Mouse (Mus musculus) E14TG2a.4 (cell line): Measurements from ENCODE around the gene Cuta.

Experiments used
- H3K27me3 ChIP-seq: 2 replicates; pipeline ENCODE4 v1.6.1; 2014; ENCODE audit warnings: low read length, control low read depth; ENCODE audit not compliant: insufficient read depth
- H3K36me3 ChIP-seq: 2 replicates; pipeline ENCODE4 v1.6.1; 2014; ENCODE audit warnings: low read length, control low read depth; ENCODE audit not compliant: insufficient read depth
- H3K4me1 ChIP-seq: replicated peaks from 2 replicates; pipeline ENCODE4 v1.6.1; 2014; ENCODE audit warnings: low read depth, low read length, control low read depth
- H3K4me3 ChIP-seq: replicated peaks from 2 replicates; pipeline ENCODE4 v1.5.1; 2014; ENCODE audit warnings: mild to moderate bottlenecking, low read length
- H3K9me3 ChIP-seq: 2 replicates; pipeline ENCODE4 v1.6.1; 2014; ENCODE audit warnings: low read length, control low read depth
- CTCF ChIP-seq: conservative IDR thresholded peaks from 2 replicates; pipeline ENCODE4 v1.5.1; 2014; ENCODE audit warnings: low read length
- NANOG ChIP-seq: IDR thresholded peaks from 2 replicates; pipeline ENCODE4 v1.6.1; 2014; ENCODE audit warnings: borderline replicate concordance, low read length, mixed read lengths
- POU5F1 ChIP-seq: IDR thresholded peaks from 2 replicates; pipeline ENCODE4 v1.6.1; 2014; ENCODE audit warnings: low read length, borderline replicate concordance

The Cuta gene

GRCm38 (mm10) chr17:26946567-26946966 is 7.2 kb upstream of the Cuta start:
- Histone ChIP-seq H3K36me3 (no peaks in the 10 kb centered on the region), H3K9me3 (no peaks in the 10 kb centered on the region), H3K4me3 (peak overlapping the region; percentile 76), H3K4me1 (peaks cover 70% of the 10 kb centered on the region), H3K27me3 (peaks cover 67% of the 10 kb centered on the region)
- TF ChIP-seq POU5F1 = no peak
- no peak for TF ChIP-seq CTCF
- TF ChIP-seq NANOG = no peak

DNA sequence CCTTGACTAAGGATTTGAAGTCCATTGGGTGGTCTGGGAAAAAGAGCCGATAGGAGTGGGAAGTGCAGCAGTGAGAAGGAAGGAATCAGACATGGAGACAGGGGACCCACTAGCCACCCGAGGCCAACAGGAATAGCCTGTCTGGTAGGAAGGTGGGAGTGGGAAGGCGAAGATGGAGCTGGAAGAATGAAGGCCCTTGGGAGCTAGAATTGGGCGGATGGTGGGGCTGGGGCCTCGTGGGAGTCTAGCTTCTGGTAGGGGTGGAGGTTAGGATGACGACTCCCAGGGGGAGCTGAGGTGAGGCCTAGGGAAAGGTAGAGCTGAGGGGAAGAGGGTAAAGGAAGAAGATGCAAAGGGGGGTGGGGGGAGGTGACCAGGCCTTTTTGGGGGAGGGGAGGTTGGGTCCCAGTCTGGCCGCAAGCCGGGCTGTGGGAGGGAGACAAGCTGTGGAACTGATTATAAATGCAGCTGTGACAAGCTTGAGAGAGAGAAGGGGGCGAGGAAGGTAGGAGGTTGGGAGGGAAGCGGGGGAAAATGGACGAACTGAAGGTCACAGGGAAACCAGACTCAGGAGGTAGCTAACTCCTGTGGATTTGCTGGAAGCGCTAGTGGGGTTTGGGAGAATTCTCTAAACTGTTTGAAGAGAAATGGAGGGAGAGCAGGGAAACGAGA is 6.6 kb upstream of the Cuta start:
- H3K4me1 ChIP-seq = peaks cover 67% of the 10 kb centered on the region
- H3K27me3 ChIP-seq = peaks cover 66% of the 10 kb centered on the region
- TF ChIP-seq POU5F1 (no peak), CTCF (no peak), NANOG (no peak)
- no peaks in the 10 kb centered on the region for H3K36me3 ChIP-seq
- peak overlapping the region; percentile 76 for H3K4me3 ChIP-seq
- no peaks in the 10 kb centered on the region for H3K9me3 ChIP-seq

GRCm38 (mm10) chr17:26941841-26942570 is 2.6 kb upstream of the Cuta start:
- TF ChIP-seq POU5F1 = no peak
- TF ChIP-seq NANOG = no peak
- TF ChIP-seq CTCF = no peak
- H3K9me3 ChIP-seq = no peaks in the 10 kb centered on the region
- H3K4me1 ChIP-seq = peaks cover 71% of the 10 kb centered on the region
- H3K4me3 ChIP-seq = peak overlapping the region; percentile 43; the same call in 1 of the 2 replicates
- H3K36me3 ChIP-seq = peaks cover 14% of the 10 kb centered on the region
- peaks cover 43% of the 10 kb centered on the region for H3K27me3 ChIP-seq

DNA sequence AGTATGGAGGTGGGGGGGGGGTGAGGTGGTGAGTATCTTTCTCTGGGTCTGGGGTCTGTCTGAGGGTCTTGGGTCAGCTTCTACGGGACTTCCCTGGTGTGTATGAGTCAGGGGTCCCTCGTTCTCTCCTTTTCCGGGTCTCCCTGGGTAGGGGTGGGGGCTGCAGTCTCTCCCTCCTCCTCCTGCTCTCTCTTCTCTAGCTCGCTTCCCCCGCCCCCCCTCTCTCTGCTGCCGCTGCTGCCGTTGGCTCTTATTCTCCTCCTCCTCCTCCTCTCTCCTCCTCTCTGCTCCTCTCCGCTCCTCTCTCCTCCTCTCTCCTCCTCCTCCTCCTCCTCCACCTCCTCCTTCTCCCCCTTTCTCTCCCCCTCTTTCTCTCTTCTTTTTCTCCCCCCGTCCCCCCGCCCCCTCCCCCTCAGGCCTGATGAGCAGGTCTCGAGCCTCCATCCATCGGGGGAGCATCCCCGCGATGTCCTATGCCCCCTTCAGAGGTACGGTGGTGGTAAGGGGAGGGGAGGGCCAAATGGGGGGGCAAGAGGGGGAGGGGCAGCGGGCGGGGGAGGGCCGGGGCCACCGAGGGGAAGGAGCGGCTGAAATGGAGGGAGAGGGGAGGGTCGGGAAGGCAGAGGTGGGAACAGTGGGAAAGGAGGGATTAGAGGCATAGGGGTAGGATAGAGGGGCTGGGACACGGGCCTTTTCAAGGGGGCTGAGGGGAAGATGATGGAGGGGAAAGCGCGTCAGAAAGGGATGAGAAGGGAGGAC is 1.8 kb upstream of the Cuta start, which contains the start of gene Syngap1:
Gene Syngap1 (plus strand): TSS at position 223 of the 759 bp plus-strand sequence.
- H3K4me3 ChIP-seq = peak within 1 kb of the TSS; percentile 91
- peaks cover 22% of the 10 kb centered on the region for H3K36me3 ChIP-seq
- peaks cover 74% of the 10 kb centered on the region for H3K4me1 ChIP-seq
- H3K9me3 ChIP-seq = no peaks in the 10 kb centered on the region
- H3K27me3 ChIP-seq = peaks cover 40% of the 10 kb centered on the region
- TF ChIP-seq CTCF = no peak

GRCm38 (mm10) chr17:26939973-26940300 is 568 bp upstream of the Cuta start:
- Histone ChIP-seq H3K4me1 (peaks cover 73% of the 10 kb centered on the region), H3K9me3 (no peaks in the 10 kb centered on the region), H3K4me3 (peak overlapping the region; percentile 91), H3K27me3 (peaks cover 28% of the 10 kb centered on the region), H3K36me3 (peaks cover 35% of the 10 kb centered on the region)
- no peak for TF ChIP-seq POU5F1
- no peak for TF ChIP-seq NANOG
- TF ChIP-seq CTCF = no peak

- Histone ChIP-seq H3K27me3 (peaks cover 16% of the 10 kb centered on the region), H3K9me3 (no peaks in the 10 kb centered on the region), H3K36me3 (peaks cover 47% of the 10 kb centered on the region), H3K4me1 (peaks cover 72% of the 10 kb centered on the region), H3K4me3 (peak overlapping the region; percentile 91)
- no peak for TF ChIP-seq POU5F1
- no peak for TF ChIP-seq NANOG
- no peak for TF ChIP-seq CTCF
Measured at GRCm38 (mm10) chr17:26938731-26939130, 638 bp downstream of the Cuta start.

DNA sequence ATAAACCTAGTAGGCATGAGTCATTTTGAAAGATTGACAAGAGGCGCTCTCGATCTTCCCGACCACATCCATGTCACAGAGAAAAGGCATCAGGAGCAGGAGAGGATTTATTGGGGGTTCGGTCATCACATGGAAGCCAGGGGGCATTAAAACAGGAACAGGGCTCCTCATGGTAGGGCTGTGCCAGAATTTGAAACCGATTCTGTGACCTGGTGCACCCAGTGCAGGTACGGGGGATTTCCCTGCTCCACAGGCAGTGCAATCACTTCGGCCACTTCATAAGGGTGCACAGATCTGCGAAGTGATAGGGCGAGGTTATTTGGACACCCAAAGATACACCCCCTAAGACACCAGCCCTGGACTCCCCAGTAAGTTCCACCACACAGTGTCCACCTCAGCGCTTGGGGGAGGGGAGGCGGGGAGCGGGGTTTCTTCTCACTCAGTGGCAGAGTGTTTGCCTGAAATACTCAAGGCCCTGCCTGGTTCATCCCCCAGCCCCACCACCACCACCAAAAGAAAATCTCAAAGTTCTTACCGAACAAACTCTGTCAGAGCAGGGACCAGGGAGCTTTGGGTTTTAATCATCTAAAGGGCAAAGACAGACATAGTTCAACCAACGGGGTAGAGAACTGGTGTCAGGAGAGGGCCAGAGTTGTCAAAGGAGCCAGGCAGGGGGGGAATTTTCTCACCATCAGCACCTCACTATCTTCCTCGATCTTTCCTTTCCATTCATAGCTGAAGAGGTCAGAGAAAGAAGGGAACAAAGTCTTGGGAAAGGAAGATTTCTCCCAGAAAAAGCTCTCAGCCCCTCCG is 1.3 kb downstream of the Cuta start:
- Histone ChIP-seq H3K36me3 (peaks cover 48% of the 10 kb centered on the region), H3K4me1 (peaks cover 78% of the 10 kb centered on the region), H3K4me3 (peak overlapping the region; percentile 91), H3K9me3 (no peaks in the 10 kb centered on the region), H3K27me3 (peaks cover 11% of the 10 kb centered on the region)
- TF ChIP-seq NANOG = no peak
- TF ChIP-seq CTCF = no peak
- no peak for TF ChIP-seq POU5F1
